Mouse (Mus musculus): ENCODE results near the gene Tmeff1.
"Not testable (repeated sequence)": the region's sequence is repeated elsewhere in the genome, so short reads cannot be mapped to it uniquely, and the experiment has no call there.

Tmeff1 gene

DNA sequence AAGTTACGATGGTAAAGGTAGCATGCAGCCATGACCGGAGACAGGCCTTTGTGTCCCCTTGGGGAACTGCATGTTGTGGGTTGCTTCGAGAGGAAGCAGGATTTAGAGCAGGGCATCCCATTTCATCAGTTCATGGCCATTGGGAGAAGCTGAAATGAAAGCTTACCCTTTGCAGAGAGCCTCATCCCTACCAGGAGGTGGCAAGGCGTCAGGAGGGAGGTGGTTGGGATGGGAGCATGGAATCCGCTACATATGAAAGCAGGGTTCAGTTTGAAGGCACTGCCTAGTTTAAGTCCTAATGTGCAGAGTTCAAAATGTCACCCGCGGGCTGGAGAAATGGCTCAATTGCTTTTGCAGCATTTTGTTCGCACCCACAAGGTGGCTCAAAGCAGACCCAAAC is 92.3 kb downstream of the Tmeff1 start:
- DNase-seq (ENCODE audit: low spot score), result no peak

DNA sequence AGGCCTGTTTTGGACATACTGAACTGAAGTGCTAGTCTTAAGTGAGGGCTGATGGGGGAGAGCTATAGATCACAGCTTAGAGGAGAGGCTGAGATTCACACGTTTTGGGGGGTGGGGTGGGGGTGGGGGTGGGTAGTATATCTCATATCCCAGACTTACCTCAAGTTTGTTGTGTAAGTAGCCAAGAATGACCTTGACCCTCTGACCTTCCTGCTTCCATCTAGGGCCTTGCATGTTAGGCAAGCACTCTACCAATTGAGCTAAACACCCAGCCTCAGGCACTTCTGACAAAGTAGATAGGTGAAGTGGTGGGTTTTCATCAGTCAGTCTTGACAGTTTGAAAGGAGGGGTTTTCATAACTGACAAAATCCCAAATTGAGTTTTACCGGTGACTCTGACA is 92.8 kb downstream of the Tmeff1 start:
- DNase-seq (ENCODE audit: low spot score), result no peak

- DNase-seq (ENCODE audit: low spot score), result no peak
Observed at GRCm38 (mm10) chr4:48678793-48679192, 93.8 kb downstream of the Tmeff1 start.

- not testable (repeated sequence) for DNase-seq (ENCODE audit: low spot score)
Observed at GRCm38 (mm10) chr4:48679728-48680127, 94.8 kb downstream of the Tmeff1 start.

DNA sequence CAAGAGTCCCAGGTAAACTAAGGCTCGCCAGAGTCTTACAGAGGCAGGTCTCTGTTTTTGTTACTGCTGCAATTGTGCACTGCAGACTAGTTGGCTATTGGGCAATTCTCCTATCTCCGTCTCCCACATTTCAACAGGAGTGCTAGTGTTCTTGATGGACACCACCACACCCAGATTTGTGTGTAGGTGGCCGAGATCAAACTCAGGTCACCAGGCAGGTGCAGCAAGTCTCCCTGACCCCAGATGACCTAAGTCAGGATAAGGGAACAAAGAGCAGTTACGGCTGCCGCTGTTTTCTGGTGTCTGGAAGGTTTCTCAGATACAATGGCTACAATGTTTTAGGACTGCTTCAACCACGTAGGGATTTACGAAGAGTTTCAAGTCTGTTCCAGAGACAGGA is 95.2 kb downstream of the Tmeff1 start:
- DNase-seq (ENCODE audit: low spot score), result peak; percentile 40

- peak; percentile 50 for DNase-seq (ENCODE audit: low spot score)
Observed at GRCm38 (mm10) chr4:48680648-48681343, 95.8 kb downstream of the Tmeff1 start.

- DNase-seq (ENCODE audit: low spot score), result no peak
Observed at GRCm38 (mm10) chr4:48683126-48683525, 98.2 kb downstream of the Tmeff1 start.

GRCm38 (mm10) chr4:48683633-48684209 is 98.7 kb downstream of the Tmeff1 start:
- DNase-seq (ENCODE audit: low spot score), result not testable (repeated sequence)

DNA sequence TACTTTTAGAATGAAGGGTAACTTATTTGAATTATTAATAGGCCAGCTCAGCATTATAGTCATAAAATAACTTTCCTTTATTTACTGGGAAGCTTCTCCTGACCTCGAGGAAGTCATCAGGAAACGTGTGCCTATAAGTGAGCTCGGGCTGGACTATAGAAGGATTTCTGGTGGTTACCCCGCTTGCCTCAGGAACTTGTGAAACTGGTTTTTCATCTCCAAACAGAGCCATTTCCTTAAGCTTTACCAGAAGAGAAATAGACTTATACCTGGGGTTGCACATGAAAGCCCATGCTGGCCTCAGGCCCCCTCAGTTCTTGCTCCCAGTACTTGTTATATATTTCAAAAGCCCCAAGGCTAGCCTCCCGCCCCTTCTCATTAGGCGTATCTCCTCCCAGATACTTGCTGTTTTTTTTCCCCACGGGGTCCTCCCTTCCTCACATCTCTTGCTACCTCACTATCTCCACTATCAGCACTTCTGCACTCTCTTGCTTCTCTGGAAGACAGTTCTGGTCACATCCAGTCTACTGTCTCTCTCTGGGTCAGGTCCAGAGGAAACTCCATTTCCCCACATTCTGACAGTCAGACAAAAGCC is 99.7 kb downstream of the Tmeff1 start:
- DNase-seq (ENCODE audit: low spot score), result no peak

GRCm38 (mm10) chr4:48688148-48688547 is 103.2 kb downstream of the Tmeff1 start:
- no peak for DNase-seq (ENCODE audit: low spot score)

DNA sequence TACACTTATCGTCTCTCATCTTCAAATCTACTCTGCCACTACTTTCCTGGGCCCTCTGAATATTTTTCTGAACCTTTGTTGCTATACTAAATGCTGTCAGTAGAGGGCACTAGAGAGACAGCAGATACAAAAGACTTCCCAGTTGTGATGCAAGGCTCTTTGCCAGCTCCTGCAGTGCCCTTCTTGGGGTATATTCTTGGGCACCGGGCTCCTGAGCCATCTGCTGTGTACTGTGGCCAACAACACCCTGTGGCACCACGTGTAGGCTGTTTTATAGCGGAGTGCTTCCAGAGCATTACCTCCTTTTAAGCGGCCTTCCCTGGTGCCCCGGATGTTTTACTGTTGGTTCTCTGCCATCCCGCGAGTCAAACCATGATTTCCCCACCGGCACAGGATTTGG is 105.7 kb downstream of the Tmeff1 start:
- DNase-seq (ENCODE audit: low spot score), result no peak

DNA sequence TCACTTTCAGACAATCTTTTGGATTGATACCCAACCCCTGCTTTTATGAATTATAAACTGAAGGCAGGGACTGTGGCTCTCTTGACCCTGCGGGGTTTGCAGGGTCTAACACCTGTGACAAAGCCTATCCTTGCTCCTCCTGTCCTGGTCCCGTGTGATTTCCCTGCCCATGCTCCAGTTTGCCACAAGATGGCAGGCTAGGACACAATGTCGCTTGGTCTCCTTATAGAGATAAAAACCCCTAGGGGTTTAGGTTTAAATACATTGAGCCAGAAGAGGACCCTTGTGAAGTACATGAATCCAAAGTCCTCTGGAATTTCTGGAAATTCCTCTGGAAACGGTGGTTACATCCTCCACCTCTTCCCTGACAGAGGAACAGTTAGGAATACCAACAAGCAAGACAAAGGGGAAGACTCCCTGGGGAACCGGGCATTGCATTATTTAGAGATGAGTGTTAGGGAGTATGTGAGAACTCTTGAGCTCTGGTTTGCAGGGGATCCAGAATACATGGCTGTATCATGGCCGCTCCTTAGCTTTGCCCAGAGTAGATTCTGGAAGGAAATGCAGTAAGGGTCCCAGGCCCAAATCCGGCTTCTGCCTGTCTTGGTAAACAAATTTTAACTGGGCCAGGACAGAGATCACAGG is 106.9 kb downstream of the Tmeff1 start:
- DNase-seq (ENCODE audit: low spot score), result no peak

- DNase-seq (ENCODE audit: low spot score), result no peak
Observed at GRCm38 (mm10) chr4:48692736-48693292, 107.8 kb downstream of the Tmeff1 start.

DNA sequence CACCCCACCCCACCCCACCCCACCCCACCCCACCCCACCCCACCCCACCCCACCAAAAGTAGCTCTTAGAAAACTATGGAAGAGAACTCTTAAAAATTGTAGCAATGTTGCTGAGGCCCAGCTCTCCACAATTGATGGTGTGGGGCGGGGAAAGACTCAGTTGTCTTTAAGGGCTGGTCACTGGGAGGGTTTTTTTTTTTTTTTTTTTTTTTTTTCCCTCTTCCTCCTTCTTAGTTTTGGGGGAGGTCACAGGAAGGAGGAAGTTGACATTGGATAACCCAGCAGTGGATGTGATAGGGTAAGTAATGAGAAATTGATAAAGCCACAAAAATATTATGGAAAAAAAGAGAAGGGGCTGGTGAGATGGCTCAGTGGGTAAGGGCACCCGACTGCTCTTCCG is 111.7 kb downstream of the Tmeff1 start:
- DNase-seq (ENCODE audit: low spot score), result no peak

GRCm38 (mm10) chr4:48697302-48697701 is 112.3 kb downstream of the Tmeff1 start:
- no peak for DNase-seq (ENCODE audit: low spot score)

All from yolk sac, embryonic 10.5 days (tissue).